In genomic region chr1:154117688-154118373, GRCm38 (mm10) we compare ENCODE assay signal across 8 mouse cellular contexts.
DNase-seq lines count a peak whose midpoint lies in the region; ATAC-seq and TF ChIP-seq lines count a peak whose summit lies in the region.

No protein-coding gene starts in this region.

- 0 out of 2 replicates have a peak overlapping the region, but pooled peaks have one; percentile 8 for H3K4me2 ChIP-seq in forebrain, embryonic 15.5 days (replicated peaks)

- DNase-seq in brain, adult 2 months (ENCODE audit: low read depth, low spot score), result peak; percentile 68
- peak; percentile 62 to 73 for DNase-seq in heart, postnatal 14 days
- peak; percentile 64 to 79 for DNase-seq in kidney, postnatal 36 days
- peak; percentile 49 for DNase-seq in lung, adult 2 months
- DNase-seq in thymus, adult 2 months, result peak; percentile 55

- H3K4me3 ChIP-seq in forebrain, embryonic 15.5 days, result no peak overlapping the region
- H3K4me3 ChIP-seq in lung, adult 2 months (replicated peaks; ENCODE audit: extremely low read depth, low read depth, low read length), result no peak overlapping the region
- H3K4me3 ChIP-seq in olfactory bulb, adult 2 months (ENCODE audit: insufficient read depth, low read depth, low read length), result no peak overlapping the region
- peak overlapping the region; percentile 13 for H3K4me3 ChIP-seq in thymus, adult 2 months (ENCODE audit: control insufficient read depth, insufficient read depth, low read length)

- TF ChIP-seq CTCF in lung, adult 2 months (IDR thresholded peaks at IDR 0.05; ENCODE audit: insufficient read depth, low read length), result peak; percentile 58; the same call in 1 of the 2 replicates
- peak; percentile 15; the same call in 1 of the 2 replicates for TF ChIP-seq CTCF in olfactory bulb, adult 2 months (IDR thresholded peaks at IDR 0.05; ENCODE audit: insufficient read depth, low read depth, low read length)
- TF ChIP-seq CTCF in thymus, adult 2 months (IDR thresholded peaks at IDR 0.05; ENCODE audit: borderline replicate concordance, control insufficient read depth, extremely low read depth, insufficient read depth, low read length, poor library complexity), result no peak

- no peak overlapping the region for H3K27ac ChIP-seq in forebrain, embryonic 15.5 days (replicated peaks)
- H3K27ac ChIP-seq in olfactory bulb, adult 2 months (ENCODE audit: insufficient read depth, low read depth, low read length), result peak overlapping the region; percentile 12
- H3K27ac ChIP-seq in thymus, adult 2 months (ENCODE audit: control insufficient read depth, insufficient read depth, low read length), result no peak overlapping the region; the same call in none of the 2 replicates

- WGBS in forebrain, embryonic 15.5 days, result 53% methylated on average over 20 of the region's 20 CpGs
- WGBS in lung, adult 2 months, result 16% methylated on average over 20 of the region's 20 CpGs
- 19% methylated on average over 20 of the region's 20 CpGs for WGBS in olfactory bulb, adult 2 months
- 4% methylated on average over 20 of the region's 20 CpGs for WGBS in thymus, adult 2 months

- H3K9ac ChIP-seq in forebrain, embryonic 15.5 days (replicated peaks), result no peak overlapping the region

- TF ChIP-seq POLR2A in lung, adult 2 months (IDR thresholded peaks at IDR 0.05; ENCODE audit: borderline replicate concordance, extremely low read depth, low read depth, low read length), result no peak
- no peak for TF ChIP-seq POLR2A in olfactory bulb, adult 2 months (IDR thresholded peaks at IDR 0.05; ENCODE audit: insufficient read depth, low read depth, low read length)
- 0 out of 2 replicates have a peak, but pooled peaks have one; percentile 18 for TF ChIP-seq POLR2A in thymus, adult 2 months (IDR thresholded peaks at IDR 0.05; ENCODE audit: control insufficient read depth, extremely low read depth, insufficient read depth, low read length, poor library complexity)

- H3K4me1 ChIP-seq in forebrain, embryonic 15.5 days, result peaks cover 26% of the 10 kb centered on the region
- peaks cover 8% of the 10 kb centered on the region for H3K4me1 ChIP-seq in lung, adult 2 months (ENCODE audit: control insufficient read depth, insufficient read depth, low read length)
- H3K4me1 ChIP-seq in olfactory bulb, adult 2 months (ENCODE audit: control insufficient read depth, insufficient read depth, low read length), result peaks cover 12% of the 10 kb centered on the region
- H3K4me1 ChIP-seq in thymus, adult 2 months (replicated peaks; ENCODE audit: control insufficient read depth, insufficient read depth, low read length), result peaks cover 12% of the 10 kb centered on the region

- intact Hi-C loops in heart, postnatal 14 days (cut with DNase I), result loop anchor here (1.0 to 5.0 kb wide), 5 partner anchors 34 to 223 kb away; no protein-coding TSS in a partner anchor

- ATAC-seq in CD4-positive, CD25-positive, alpha-beta regulatory T cell, adult 4 months, result peak; percentile 74
- ATAC-seq in forebrain, embryonic 15.5 days (replicated peaks), result no peak; the same call in 1 of the 2 replicates

- H3K36me3 ChIP-seq in forebrain, embryonic 15.5 days, result no peaks in the 10 kb centered on the region
- no peaks in the 10 kb centered on the region for H3K36me3 ChIP-seq in thymus, adult 2 months (ENCODE audit: control insufficient read depth, insufficient read depth, low read length)

- H3K9me3 ChIP-seq in forebrain, embryonic 15.5 days, result no peaks in the 10 kb centered on the region

- no peaks in the 10 kb centered on the region for H3K27me3 ChIP-seq in forebrain, embryonic 15.5 days
- no peaks in the 10 kb centered on the region for H3K27me3 ChIP-seq in thymus, adult 2 months (ENCODE audit: control insufficient read depth, insufficient read depth, low read length)
